Comparison of ENCODE assay signal across 11 mouse cellular contexts in genomic region chr2:166148672-166149332, GRCm38 (mm10). TPM values are rescaled to one million over a fixed set of nuclear protein-coding genes. Genes with fewer than 3 reads are reported as not detected.
DNase-seq lines count a peak whose midpoint lies in the region; ATAC-seq and TF ChIP-seq lines count a peak whose summit lies in the region.
"Had no signal": no experiment of that assay in that cellular context is flagged by ENCODE, and none has a peak within 500 bp of the region (broad histone marks: within the 10 kb centered on the region; RNA-seq: fewer than 3 reads in every experiment).

No protein-coding gene starts in this region.

- no peak for TF ChIP-seq POLR2A in cerebellum, adult 2 months (IDR thresholded peaks at IDR 0.05; ENCODE audit: borderline replicate concordance, insufficient read depth, low read length)
- no peak for TF ChIP-seq POLR2A in small intestine, adult 2 months (IDR thresholded peaks at IDR 0.05; ENCODE audit: low read depth, low read length)

- no peaks in the 10 kb centered on the region for H3K9me3 ChIP-seq in lung, embryonic 16.5 days (ENCODE audit: control insufficient read depth, low read length)
- no peaks in the 10 kb centered on the region for H3K9me3 ChIP-seq in heart, embryonic 13.5 days

- 0 out of 2 replicates have a peak overlapping the region, but pooled peaks have one; percentile 17 for H3K9ac ChIP-seq in lung, embryonic 16.5 days (ENCODE audit: low read length)
- H3K9ac ChIP-seq in heart, embryonic 13.5 days, result peak overlapping the region; percentile 68

- ATAC-seq in lung, embryonic 16.5 days (ENCODE audit: low read depth), result no peak
- no peak for ATAC-seq in heart, embryonic 13.5 days (ENCODE audit: extremely low read depth, insufficient number of reproducible peaks, low FRiP score, low TSS enrichment)

- DNase-seq in cerebellum, adult 2 months, result no peak
- no peak for DNase-seq in cerebellum, adult 11 months
- no peak for DNase-seq in lung, postnatal 36 days
- no peak for DNase-seq in layer of hippocampus, postnatal 10 days (ENCODE audit: low spot score in 2 of 2)
- no peak for DNase-seq in right cerebral cortex, postnatal 25 days
- DNase-seq: layer of hippocampus, adult 9-11 months; lung, postnatal 10 days; thymus, postnatal 25 days had no signal

- H3K27ac ChIP-seq in cerebellum, adult 2 months (ENCODE audit: insufficient read depth, low read length), result 0 out of 2 replicates have a peak overlapping the region, but pooled peaks have one; percentile 6
- no peak overlapping the region for H3K27ac ChIP-seq in lung, embryonic 16.5 days (ENCODE audit: low read length)
- peak overlapping the region; percentile 71 for H3K27ac ChIP-seq in heart, embryonic 13.5 days (replicated peaks)
- peak overlapping the region; percentile 70 for H3K27ac ChIP-seq in small intestine, adult 2 months (ENCODE audit: insufficient read depth, low read depth, low read length)

- no peaks in the 10 kb centered on the region for H3K36me3 ChIP-seq in lung, embryonic 16.5 days (ENCODE audit: control insufficient read depth, insufficient read depth, low read length)
- H3K36me3 ChIP-seq in heart, embryonic 13.5 days, result peaks cover 4% of the 10 kb centered on the region
- H3K36me3 ChIP-seq in small intestine, adult 2 months (ENCODE audit: control insufficient read depth, insufficient read depth, low read length), result no peaks in the 10 kb centered on the region

- H3K4me3 ChIP-seq in cerebellum, adult 2 months (replicated peaks; ENCODE audit: insufficient read depth, low read depth, low read length), result no peak overlapping the region
- no peak overlapping the region for H3K4me3 ChIP-seq in lung, embryonic 16.5 days (ENCODE audit: low read length)
- no peak overlapping the region for H3K4me3 ChIP-seq in heart, embryonic 13.5 days
- H3K4me3 ChIP-seq in small intestine, adult 2 months (ENCODE audit: low read depth, low read length), result no peak overlapping the region

- H3K27me3 ChIP-seq in cerebellum, adult 2 months (ENCODE audit: control insufficient read depth, insufficient read depth, low read length), result no peaks in the 10 kb centered on the region
- peaks cover 8% of the 10 kb centered on the region for H3K27me3 ChIP-seq in lung, embryonic 16.5 days (ENCODE audit: control insufficient read depth, insufficient read depth, low read depth, low read length)
- no peaks in the 10 kb centered on the region for H3K27me3 ChIP-seq in heart, embryonic 13.5 days (replicated peaks)
- no peaks in the 10 kb centered on the region for H3K27me3 ChIP-seq in small intestine, adult 2 months (ENCODE audit: control insufficient read depth, insufficient read depth, low read length)

- no peak for TF ChIP-seq CTCF in cerebellum, adult 2 months (IDR thresholded peaks at IDR 0.05; ENCODE audit: borderline replicate concordance, insufficient read depth, low read depth, low read length)
- TF ChIP-seq CTCF in small intestine, adult 2 months (IDR thresholded peaks at IDR 0.05; ENCODE audit: extremely low read depth, insufficient read length, insufficient replicate concordance, low read depth, low read length), result no peak

- H3K4me2 ChIP-seq in lung, embryonic 16.5 days (ENCODE audit: low read depth, low read length), result no peak overlapping the region
- H3K4me2 ChIP-seq in heart, embryonic 13.5 days, result peak overlapping the region; percentile 26; the same call in 1 of the 2 replicates

- WGBS in cerebellum, adult 2 months, result 58% methylated on average over 13 of the region's 13 CpGs
- WGBS in lung, embryonic 16.5 days, result 26% methylated on average over 13 of the region's 13 CpGs
- WGBS in heart, embryonic 13.5 days, result 32% methylated on average over 13 of the region's 13 CpGs
- 36% methylated on average over 13 of the region's 13 CpGs for WGBS in small intestine, adult 2 months

- peaks cover 6% of the 10 kb centered on the region; the same call in 1 of the 2 replicates for H3K4me1 ChIP-seq in cerebellum, adult 2 months (ENCODE audit: control insufficient read depth, insufficient read depth, low read length)
- peaks cover 48% of the 10 kb centered on the region for H3K4me1 ChIP-seq in lung, embryonic 16.5 days (replicated peaks; ENCODE audit: control insufficient read depth, insufficient read depth, low read length)
- peaks cover 99% of the 10 kb centered on the region for H3K4me1 ChIP-seq in heart, embryonic 13.5 days
- H3K4me1 ChIP-seq in small intestine, adult 2 months (ENCODE audit: control insufficient read depth, insufficient read depth, insufficient read length, low read length), result peaks cover 37% of the 10 kb centered on the region

RNA-seq across cellular contexts. Expression of gene Sulf2, which starts 6.7 kb away (rescaled TPM):
- 39.2 and 40.0 TPM in 2 replicates for polyA plus RNA-seq in cerebellum, adult 2 months (2012; rRNA removed)
- polyA plus RNA-seq in lung, embryonic 16.5 days (2015; fragmentation: Nextera tagmentation; extraction: Ambion mirVana), result 23.8 and 28.2 TPM in 2 replicates
- polyA plus RNA-seq in heart, embryonic 13.5 days (2015; fragmentation: Nextera tagmentation; extraction: Ambion mirVana), result 87.6 and 91.3 TPM in 2 replicates
- 35.8 and 75.6 TPM in 2 replicates for polyA plus RNA-seq in small intestine, adult 2 months (2012; rRNA removed)
- 100 to 1,000 TPM; 192 to 224 TPM for total RNA-seq in layer of hippocampus, postnatal 10 days (2021)
